Mouse (Mus musculus) C2C12 (cell line): ENCODE measurements around the gene Gatad2a. TPM values are rescaled to one million over a fixed set of nuclear protein-coding genes. Genes with fewer than 3 reads are reported as not detected.

Experiments
- H3K27me3 ChIP-seq: one replicate; pipeline ENCODE4 v1.6.1; 2011; ENCODE audit not compliant: control insufficient read depth, insufficient read depth, insufficient read length
- H3K36me3 ChIP-seq: one replicate; pipeline ENCODE4 v1.6.1; 2011; ENCODE audit not compliant: control insufficient read depth, insufficient read depth
- H3K4me3 ChIP-seq: one replicate; pipeline ENCODE4 v1.5.1; 2011; ENCODE audit warnings: mild to moderate bottlenecking, control low read depth; ENCODE audit not compliant: poor library complexity, insufficient read depth, severe bottlenecking
- H3K79me2 ChIP-seq: one replicate; pipeline ENCODE4 v1.6.1; 2011; ENCODE audit not compliant: control insufficient read depth, insufficient read depth
- H3K79me3 ChIP-seq: one replicate; pipeline ENCODE4 v1.6.1; 2011; ENCODE audit warnings: low read depth, control low read depth
- H3ac ChIP-seq: one replicate; pipeline ENCODE3; 2011; ENCODE audit warnings: low read depth; ENCODE audit not compliant: control insufficient read depth, insufficient read length
- CEBPB ChIP-seq: IDR thresholded peaks from one replicate; pipeline ENCODE4 v1.6.1; 2011; ENCODE audit warnings: low read depth, mild to moderate bottlenecking, control low read depth, moderate library complexity
- CTCF ChIP-seq: IDR thresholded peaks from one replicate; pipeline ENCODE4 v1.5.1; 2011; ENCODE audit not compliant: control insufficient read depth, insufficient read depth, insufficient read length
- FOSL1 ChIP-seq: IDR thresholded peaks from one replicate; pipeline ENCODE4 v1.8.0; 2011; ENCODE audit warnings: mild to moderate bottlenecking, low read length; ENCODE audit not compliant: poor library complexity, insufficient read depth, severe bottlenecking
- MAX ChIP-seq: IDR thresholded peaks from one replicate; pipeline ENCODE4 v1.6.1; 2011; ENCODE audit warnings: mild to moderate bottlenecking, control low read depth
- MYOD1 ChIP-seq: IDR thresholded peaks from one replicate; pipeline ENCODE4 v1.6.1; 2011; ENCODE audit warnings: low read depth; ENCODE audit not compliant: control insufficient read depth, insufficient read length
- MYOG ChIP-seq: IDR thresholded peaks from one replicate; pipeline ENCODE4 v1.6.1; 2011; ENCODE audit not compliant: control insufficient read depth, insufficient read length; ENCODE audit errors: extremely low read depth
- USF1 ChIP-seq: IDR thresholded peaks from one replicate; pipeline ENCODE4 v1.6.1; 2011; ENCODE audit warnings: low read depth, mild to moderate bottlenecking, control low read depth, moderate library complexity
- polyA plus RNA-seq: library from polyadenylated mRNA; unstranded; fragments of >200 nt; fragmentation: generic; extraction: Trizol; gene quantifications from one replicate; pipeline ENCODE4 v1.2.1, GENCODE M21; 2012; ENCODE audit warnings: missing spikeins

Gatad2a gene
- polyA plus RNA-seq, 1 experiment: 59.3 TPM

- Histone ChIP-seq H3K79me2 (no peaks in the 10 kb centered on the region), H3ac (no peak overlapping the region), H3K36me3 (no peaks in the 10 kb centered on the region), H3K27me3 (no peaks in the 10 kb centered on the region), H3K79me3 (no peaks in the 10 kb centered on the region), H3K4me3 (no peak overlapping the region)
- TF ChIP-seq MYOD1: no peak
- TF ChIP-seq USF1: no peak
- no peak for TF ChIP-seq MYOG
- TF ChIP-seq CEBPB: no peak
Observed at GRCm38 (mm10) chr8:69876967-69877366, 119.2 kb downstream of the Gatad2a start.

GRCm38 (mm10) chr8:69876097-69876496, 120.1 kb downstream of the Gatad2a start:
- TF ChIP-seq CEBPB: no peak
- TF ChIP-seq MYOD1: no peak
- no peak for TF ChIP-seq MYOG
- TF ChIP-seq USF1: no peak
- H3K36me3 ChIP-seq: no peaks in the 10 kb centered on the region
- H3K27me3 ChIP-seq: peaks cover under 1% of the 10 kb centered on the region
- H3K79me3 ChIP-seq: no peaks in the 10 kb centered on the region
- H3ac ChIP-seq: no peak overlapping the region
- no peak overlapping the region for H3K4me3 ChIP-seq
- H3K79me2 ChIP-seq: no peaks in the 10 kb centered on the region

GRCm38 (mm10) chr8:69874654-69875053, 121.5 kb downstream of the Gatad2a start:
- Histone ChIP-seq H3K4me3 (no peak overlapping the region), H3K79me3 (no peaks in the 10 kb centered on the region), H3K27me3 (peaks cover 3% of the 10 kb centered on the region), H3K36me3 (no peaks in the 10 kb centered on the region), H3K79me2 (no peaks in the 10 kb centered on the region), H3ac (no peak overlapping the region)
- TF ChIP-seq USF1 (no peak), CEBPB (no peak), MAX (no peak), CTCF (no peak), FOSL1 (no peak), MYOG (no peak), MYOD1 (no peak)

- Histone ChIP-seq H3K79me2 (no peaks in the 10 kb centered on the region), H3K79me3 (no peaks in the 10 kb centered on the region), H3K4me3 (no peak overlapping the region), H3ac (no peak overlapping the region), H3K27me3 (peaks cover 3% of the 10 kb centered on the region), H3K36me3 (no peaks in the 10 kb centered on the region)
- TF ChIP-seq CEBPB: no peak
- no peak for TF ChIP-seq MYOD1
- TF ChIP-seq FOSL1: no peak
- no peak for TF ChIP-seq MYOG
- no peak for TF ChIP-seq MAX
- peak; percentile 40 for TF ChIP-seq CTCF
- TF ChIP-seq USF1: no peak
Observed at GRCm38 (mm10) chr8:69874155-69874554, 122.0 kb downstream of the Gatad2a start.

- no peaks in the 10 kb centered on the region for H3K79me2 ChIP-seq
- no peak for TF ChIP-seq FOSL1
- TF ChIP-seq CEBPB: no peak
- no peak for TF ChIP-seq MYOG
- TF ChIP-seq MYOD1: no peak
- no peak for TF ChIP-seq CTCF
- TF ChIP-seq MAX: no peak
- TF ChIP-seq USF1: no peak
Observed at GRCm38 (mm10) chr8:69870907-69871306, 125.3 kb downstream of the Gatad2a start.

GRCm38 (mm10) chr8:69870003-69870765, 126.0 kb downstream of the Gatad2a start:
- no peak overlapping the region for H3ac ChIP-seq
- TF ChIP-seq MYOG (no peak), CTCF (no peak), MYOD1 (no peak), USF1 (no peak), MAX (no peak), FOSL1 (no peak), CEBPB (no peak)
- H3K79me3 ChIP-seq: no peaks in the 10 kb centered on the region
- no peaks in the 10 kb centered on the region for H3K79me2 ChIP-seq
- peaks cover 3% of the 10 kb centered on the region for H3K27me3 ChIP-seq
- no peaks in the 10 kb centered on the region for H3K36me3 ChIP-seq
- no peak overlapping the region for H3K4me3 ChIP-seq

More at GRCm38 (mm10) chr8:69870907-69871306, 125.3 kb downstream of the Gatad2a start:
- H3ac ChIP-seq: no peak overlapping the region
- peaks cover 3% of the 10 kb centered on the region for H3K27me3 ChIP-seq
- H3K79me3 ChIP-seq: no peaks in the 10 kb centered on the region
- no peaks in the 10 kb centered on the region for H3K36me3 ChIP-seq
- H3K4me3 ChIP-seq: no peak overlapping the region
